Mouse (Mus musculus) spleen, adult 2 months (tissue): ENCODE measurements around the gene Efna4. TPM values are rescaled to one million over a fixed set of nuclear protein-coding genes. Genes with fewer than 3 reads are reported as not detected.

Experiments
- DNase-seq, 2 experiments: peaks; one replicate each; pipeline versions ENCODE4 v3.0.0 to v3.0.0-alpha.2; 2012 to 2021; ENCODE audit warnings: low spot score in 2 of 2, low read depth in 1 of 2
- H3K27ac ChIP-seq: fragments of 200-500 bp; 2 replicates; pipeline ENCODE4 v1.5.1; 2012; ENCODE audit warnings: low read length, inconsistent platforms; ENCODE audit not compliant: insufficient read depth
- H3K27me3 ChIP-seq: fragments of 200-500 bp; 2 replicates; pipeline ENCODE4 v1.6.1; 2012; ENCODE audit warnings: mild to moderate bottlenecking, moderate library complexity, low read length, inconsistent platforms; ENCODE audit not compliant: control insufficient read depth, insufficient read depth
- H3K36me3 ChIP-seq: fragments of 200-500 bp; 2 replicates; pipeline ENCODE4 v1.6.1; 2012; ENCODE audit warnings: mild to moderate bottlenecking, low read length, inconsistent platforms; ENCODE audit not compliant: control insufficient read depth, insufficient read depth
- H3K4me1 ChIP-seq: fragments of 200-500 bp; 2 replicates; pipeline ENCODE4 v1.6.1; 2011; ENCODE audit warnings: inconsistent platforms; ENCODE audit not compliant: control insufficient read depth, insufficient read depth, insufficient read length
- H3K4me3 ChIP-seq: fragments of 200-500 bp; 2 replicates; pipeline ENCODE4 v1.5.1; 2011; ENCODE audit warnings: mild to moderate bottlenecking, inconsistent platforms; ENCODE audit not compliant: insufficient read depth, insufficient read length; ENCODE audit errors: extremely low read depth
- CTCF ChIP-seq: fragments of 200-500 bp; IDR thresholded peaks from 2 replicates; pipeline ENCODE4 v1.5.1; 2011; ENCODE audit warnings: mild to moderate bottlenecking, inconsistent platforms; ENCODE audit not compliant: insufficient read depth, insufficient read length, insufficient replicate concordance; ENCODE audit errors: extremely low read depth
- POLR2A ChIP-seq: fragments of 200-500 bp; IDR thresholded peaks from 2 replicates; pipeline ENCODE4 v1.6.1; 2011; ENCODE audit warnings: low read depth, low read length, inconsistent platforms
- WGBS: fragments of 180-500 bp; shearing (Covaris S2); methylation state at CpG from one replicate; pipeline ENCODE4 v1.1.7; 2018; 5-methylcytosine and 5-hydroxymethylcytosine counted together
- polyA plus RNA-seq: library from polyadenylated mRNA; depleted of rRNA; stranded (reverse); fragments of >200 nt; gene quantifications from 2 replicates; pipeline ENCODE4 v1.2.3, GENCODE M21; 2012

Gene Efna4
- polyA plus RNA-seq, 1 experiment: 0.62 TPM

DNA sequence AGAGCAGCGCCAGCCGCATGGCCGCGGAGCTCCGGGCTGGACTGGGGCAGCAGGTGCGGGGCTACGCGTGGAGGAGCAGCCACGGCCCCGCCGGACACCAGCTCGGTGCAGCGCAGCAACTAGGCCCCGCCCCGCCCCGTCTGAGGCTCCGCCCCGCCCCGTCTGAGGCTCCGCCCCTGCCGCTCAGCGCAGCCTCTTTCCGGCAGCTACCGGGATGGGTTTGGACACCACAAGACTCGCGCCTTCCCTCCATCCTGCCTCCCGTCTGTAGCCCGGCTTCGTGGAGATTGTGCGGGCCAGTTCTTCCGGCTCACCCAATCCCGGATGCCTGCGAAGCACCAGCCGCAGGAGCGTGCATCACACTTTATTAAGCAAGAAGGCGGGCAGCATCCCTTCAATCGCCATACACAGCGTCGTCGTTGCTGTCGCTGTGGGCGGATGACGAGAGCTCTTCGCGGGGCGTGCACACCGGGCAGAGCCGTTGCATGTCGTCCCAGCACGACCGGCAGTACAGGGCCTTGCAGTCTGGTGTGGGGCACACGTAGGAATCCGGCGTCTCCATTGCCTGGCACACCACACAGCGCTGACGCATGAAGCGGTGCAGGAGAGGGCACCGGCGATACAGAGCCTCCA, 12.2 kb upstream of the Efna4 start, which contains the start of gene Adam15:
Gene Adam15, minus strand, starts transcription at position 128 of the 633 bp plus-strand sequence.
- H3K27me3 ChIP-seq: no peaks in the 10 kb centered on the region; the same call in 1 of the 2 replicates
- no peaks in the 10 kb centered on the region for H3K36me3 ChIP-seq
- no peak for TF ChIP-seq CTCF
- TF ChIP-seq POLR2A: no peak
- peak; percentile 49 to 84 for DNase-seq
- H3K4me3 ChIP-seq: peak within 1 kb of the TSS; percentile 71
- peaks cover 6% of the 10 kb centered on the region for H3K4me1 ChIP-seq
- under 1% methylated on average over 59 of the region's 59 CpGs for WGBS
- peak within 1 kb of the TSS; percentile 38; the same call in 1 of the 2 replicates for H3K27ac ChIP-seq

DNA sequence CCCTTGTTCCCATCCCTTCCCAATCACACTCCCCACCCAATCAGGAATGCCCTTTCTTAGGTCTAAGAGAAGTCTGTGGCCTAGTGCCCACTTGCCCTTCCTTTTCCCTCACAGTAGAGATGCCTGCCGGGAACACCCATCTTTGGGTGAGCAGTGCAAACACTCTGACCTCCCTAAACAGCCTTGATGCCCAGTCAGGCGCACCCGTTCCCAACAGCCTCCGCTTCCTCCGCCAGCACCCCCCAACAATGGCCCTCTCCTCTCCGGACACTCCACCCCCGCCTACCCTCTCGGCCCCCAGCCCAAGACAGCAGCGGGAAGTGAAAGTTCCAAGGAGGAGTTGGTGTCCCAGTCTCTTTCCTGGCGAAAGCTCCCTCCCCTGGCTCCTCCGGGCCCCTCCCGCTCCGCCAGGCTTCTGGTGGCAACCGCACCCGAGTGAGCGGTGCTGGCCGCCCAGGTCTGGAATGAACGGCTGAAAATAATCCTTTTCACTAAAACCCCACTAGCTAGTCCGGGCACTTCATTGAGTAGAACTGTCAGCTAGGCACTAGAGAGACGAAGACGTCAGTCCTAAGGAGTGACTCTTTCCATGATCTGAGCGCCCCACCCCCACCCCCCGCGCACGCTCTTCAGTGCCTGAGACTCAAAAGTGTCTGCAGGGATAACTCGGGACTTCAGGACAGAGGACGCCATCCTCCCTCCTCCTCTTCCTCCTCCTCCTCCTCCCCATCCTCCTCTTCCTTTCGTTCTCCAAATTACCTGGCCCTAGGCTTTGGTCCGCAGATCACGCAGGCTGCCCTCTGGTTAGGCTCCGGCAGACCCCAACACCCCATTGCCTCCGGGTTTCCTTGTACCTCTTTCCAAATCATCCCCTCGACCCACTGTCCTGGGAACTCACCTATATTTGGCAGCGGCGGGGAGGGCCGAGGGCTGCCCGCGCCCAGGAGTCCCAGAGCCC, 11.4 kb upstream of the Efna4 start:
- 10% methylated on average over 38 of the region's 38 CpGs for WGBS
- no peak for DNase-seq
- no peak for TF ChIP-seq CTCF
- no peak for TF ChIP-seq POLR2A
- Histone ChIP-seq H3K36me3 (no peaks in the 10 kb centered on the region), H3K27me3 (no peaks in the 10 kb centered on the region; the same call in 1 of the 2 replicates), H3K4me1 (peaks cover 6% of the 10 kb centered on the region), H3K27ac (no peak overlapping the region), H3K4me3 (peak overlapping the region; percentile 71)

DNA sequence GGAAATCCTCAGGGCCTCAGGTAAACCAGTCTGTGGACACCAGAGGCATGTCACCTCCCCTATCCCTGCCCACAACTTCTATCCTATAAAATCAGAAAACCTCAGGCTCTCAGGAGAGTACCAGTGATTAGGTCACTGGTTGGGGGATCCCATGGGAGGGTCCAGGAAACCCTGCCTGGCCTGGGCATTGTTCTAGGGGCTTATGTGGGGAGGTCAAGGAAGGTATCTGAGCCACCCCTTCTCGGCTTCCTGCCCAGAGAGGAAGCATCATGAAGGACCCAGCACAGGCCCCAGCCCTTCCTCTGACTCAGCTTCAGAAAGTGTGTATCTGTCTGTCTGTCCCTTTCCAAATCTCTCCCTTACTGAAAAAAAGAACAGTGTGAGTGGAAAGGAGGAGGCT, 10.1 kb upstream of the Efna4 start:
- Histone ChIP-seq H3K27ac (0 out of 2 replicates have a peak overlapping the region, but pooled peaks have one; percentile 4), H3K4me3 (no peak overlapping the region), H3K4me1 (peaks cover 6% of the 10 kb centered on the region), H3K36me3 (no peaks in the 10 kb centered on the region), H3K27me3 (no peaks in the 10 kb centered on the region; the same call in 1 of the 2 replicates)
- no peak for DNase-seq
- no peak for TF ChIP-seq CTCF
- WGBS: 21% methylated on average over 1 of the region's 1 CpGs

DNA sequence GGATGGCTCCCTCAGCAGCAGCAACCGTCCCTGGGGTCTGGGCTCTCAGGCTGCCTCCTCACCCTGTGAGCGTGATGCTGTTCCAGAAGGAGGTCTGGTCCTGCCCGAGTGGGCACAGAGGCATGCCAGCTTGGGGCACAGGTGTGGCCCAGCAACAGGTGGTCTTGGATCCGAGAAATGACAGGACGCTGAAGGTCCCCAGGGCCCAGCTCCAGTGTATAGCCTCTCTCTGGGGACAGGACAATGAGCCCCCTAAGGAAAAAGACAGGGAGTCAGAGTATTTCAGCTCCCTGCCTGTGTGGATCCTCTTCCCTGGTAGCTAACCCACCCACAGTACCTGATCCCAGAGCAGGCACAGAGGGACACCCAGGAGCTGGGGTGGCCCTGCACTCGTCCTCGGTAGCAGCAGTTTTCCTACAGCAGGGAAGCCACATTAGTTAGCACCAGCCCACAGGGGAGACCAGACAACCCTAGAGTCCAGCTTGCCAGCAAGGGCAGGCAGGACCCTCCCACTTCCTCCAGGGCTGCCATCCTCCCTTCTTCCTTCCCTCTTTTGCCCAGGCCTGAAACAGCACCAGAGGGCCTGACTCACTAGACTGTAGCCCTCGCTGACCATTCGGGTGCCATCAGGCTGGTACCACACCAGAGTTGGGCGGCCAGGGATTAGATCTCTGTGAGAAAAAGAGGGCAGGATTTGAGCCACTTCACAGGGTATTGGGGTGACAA, 9.2 kb upstream of the Efna4 start:
- H3K27me3 ChIP-seq: no peaks in the 10 kb centered on the region; the same call in 1 of the 2 replicates

DNA sequence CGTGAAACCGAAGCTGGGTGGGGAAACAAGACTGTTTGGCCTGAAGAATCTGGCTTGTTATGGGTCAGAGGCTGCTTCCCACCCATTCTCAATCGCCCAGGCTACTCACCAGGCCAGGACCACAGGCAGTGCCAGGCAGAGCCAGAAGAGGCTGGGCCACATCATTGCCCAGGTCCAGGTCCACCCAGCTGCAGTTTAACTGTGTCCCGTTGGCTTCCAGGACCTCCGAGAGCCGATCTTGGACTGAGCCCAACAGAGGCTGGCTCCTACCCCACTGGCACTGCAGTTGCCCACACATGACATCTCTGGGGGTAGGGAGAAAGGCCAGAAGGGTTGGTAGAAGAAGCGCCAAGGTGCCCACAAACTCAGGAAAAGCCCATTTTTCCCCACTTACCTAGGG, 5.5 kb upstream of the Efna4 start:
- H3K36me3 ChIP-seq: no peaks in the 10 kb centered on the region
- no peaks in the 10 kb centered on the region for H3K27me3 ChIP-seq
- no peak overlapping the region for H3K27ac ChIP-seq
- no peak overlapping the region for H3K4me3 ChIP-seq
- 93% methylated on average over 7 of the region's 7 CpGs for WGBS
- DNase-seq: no peak
- TF ChIP-seq CTCF (no peak), POLR2A (no peak)
- H3K4me1 ChIP-seq: no peaks in the 10 kb centered on the region

More for the DNA sequence above, 9.2 kb upstream of the Efna4 start:
- no peak overlapping the region for H3K27ac ChIP-seq
- no peak overlapping the region for H3K4me3 ChIP-seq
- DNase-seq: no peak
- H3K36me3 ChIP-seq: no peaks in the 10 kb centered on the region
- WGBS: 54% methylated on average over 10 of the region's 10 CpGs
- no peak for TF ChIP-seq POLR2A
- no peak for TF ChIP-seq CTCF
- H3K4me1 ChIP-seq: peaks cover 6% of the 10 kb centered on the region

DNA sequence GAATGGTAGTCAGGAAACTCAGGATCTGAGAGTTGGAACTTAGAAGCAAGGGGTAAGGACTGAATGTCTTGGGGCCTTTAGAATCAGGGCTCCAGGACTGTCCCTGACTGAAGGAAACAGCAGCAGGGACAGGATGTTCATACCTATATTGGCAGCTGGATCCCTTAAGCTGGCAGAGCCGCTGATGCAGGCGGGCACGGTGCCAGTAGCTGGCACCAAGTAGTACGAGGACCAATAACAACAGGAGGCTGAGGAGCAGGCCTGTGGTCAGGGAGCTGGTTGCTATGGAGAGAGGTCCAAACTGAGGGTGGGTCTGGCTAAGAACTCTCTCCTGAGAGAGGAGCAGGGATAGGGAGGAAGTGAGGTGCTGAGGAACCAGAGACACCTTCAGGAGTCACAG, 4.0 kb upstream of the Efna4 start:
- H3K27ac ChIP-seq: no peak overlapping the region
- WGBS: 91% methylated on average over 4 of the region's 4 CpGs
- peaks cover 5% of the 10 kb centered on the region; the same call in 1 of the 2 replicates for H3K27me3 ChIP-seq
- no peak overlapping the region for H3K4me3 ChIP-seq
- H3K36me3 ChIP-seq: no peaks in the 10 kb centered on the region
- no peak for DNase-seq
- peaks cover 8% of the 10 kb centered on the region for H3K4me1 ChIP-seq
- TF ChIP-seq CTCF (no peak), POLR2A (no peak)
